In genomic region chr15:25130096-25130495, GRCm38 (mm10) we compare ENCODE assay signal across 25 mouse cellular contexts.
"Had no signal": no experiment of that assay in that cellular context is flagged by ENCODE, and none has a peak within 500 bp of the region (broad histone marks: within the 10 kb centered on the region; RNA-seq: fewer than 3 reads in every experiment).

No protein-coding gene starts in this region.

- H3K9ac ChIP-seq: heart, embryonic 13.5 days; heart, embryonic 15.5 days; hindbrain, embryonic 13.5 days; hindbrain, embryonic 15.5 days; kidney, embryonic 15.5 days; limb, embryonic 13.5 days; limb, embryonic 15.5 days; liver, embryonic 12.5 days; liver, embryonic 14.5 days had no signal

- H3K27me3 ChIP-seq: heart, embryonic 13.5 days; heart, embryonic 15.5 days; hindbrain, embryonic 13.5 days; hindbrain, embryonic 15.5 days; kidney, embryonic 15.5 days; limb, embryonic 13.5 days; limb, embryonic 15.5 days; liver, embryonic 12.5 days had no signal

- H3K36me3 ChIP-seq: heart, embryonic 13.5 days; heart, embryonic 15.5 days; hindbrain, embryonic 13.5 days; hindbrain, embryonic 15.5 days; kidney, embryonic 15.5 days; limb, embryonic 13.5 days; limb, embryonic 15.5 days; liver, embryonic 12.5 days had no signal

- H3K4me3 ChIP-seq: heart, embryonic 13.5 days; heart, embryonic 15.5 days; hindbrain, embryonic 13.5 days; hindbrain, embryonic 15.5 days; kidney, embryonic 15.5 days; limb, embryonic 13.5 days; limb, embryonic 15.5 days; liver, embryonic 12.5 days had no signal

- H3K27ac ChIP-seq: heart, embryonic 13.5 days; heart, embryonic 15.5 days; hindbrain, embryonic 13.5 days; hindbrain, embryonic 15.5 days; hindbrain, postnatal 0 days; kidney, embryonic 15.5 days; kidney, postnatal 0 days; limb, embryonic 13.5 days; limb, embryonic 15.5 days; liver, embryonic 12.5 days; liver, embryonic 14.5 days had no signal

- DNase-seq: gastrocnemius, postnatal 14 days; gastrocnemius, postnatal 36 days; heart, adult 18-20 months; heart, postnatal 14 days; heart, postnatal 36 days; kidney, adult 11 months; kidney, adult 2 months; kidney, adult 9 months; kidney, postnatal 14 days; kidney, postnatal 36 days; layer of hippocampus, adult 9-11 months; layer of hippocampus, postnatal 36 days; lung, adult 18-20 months had no signal

- ATAC-seq: intestine, embryonic 16.5 days; liver, embryonic 12.5 days had no signal

- H3K4me1 ChIP-seq: heart, embryonic 13.5 days; heart, embryonic 15.5 days; hindbrain, embryonic 15.5 days; kidney, embryonic 15.5 days; limb, embryonic 13.5 days; limb, embryonic 15.5 days; liver, embryonic 12.5 days had no signal
